Mouse (Mus musculus) gastrocnemius, postnatal 14 days (tissue): ENCODE results near the gene Spata22. TPM values are rescaled to one million over a fixed set of nuclear protein-coding genes. Genes with fewer than 3 reads are reported as not detected.

Source experiments
- total RNA-seq, 2 experiments: library from RNA; stranded (reverse); gene quantifications; 2 replicates each; pipeline ENCODE4 v1.2.3; 2021

Spata22 gene
- total RNA-seq, 2 experiments from 2014 or later, result not detected

Other genes starting within 250 kb of the Spata22 start
- gene Itgae, start 239.2 kb upstream of the Spata22 start, total RNA-seq, result under 1 TPM; 0.07 to 0.10 TPM
- under 1 TPM; 0.51 to 0.76 TPM for gene Haspin, start 191.4 kb upstream of the Spata22 start, total RNA-seq
- 1 to 10 TPM; 6.9 to 7.5 TPM for gene P2rx5, start 169.3 kb upstream of the Spata22 start, total RNA-seq
- 10 to 100 TPM; 66.9 to 77.6 TPM for gene Emc6, start 152.7 kb upstream of the Spata22 start, total RNA-seq
- 10 to 100 TPM; 18.9 to 21.7 TPM for gene Tax1bp3, start 152.7 kb upstream of the Spata22 start, total RNA-seq
- 1 to 10 TPM; 8.3 to 8.8 TPM for gene Ctns, start 130.7 kb upstream of the Spata22 start, total RNA-seq
- 1 to 10 TPM; 1.3 to 1.7 TPM for gene Shpk, start 130.3 kb upstream of the Spata22 start, total RNA-seq
- under 1 TPM; 0.11 to 0.16 TPM for gene Trpv1, start 95.4 kb upstream of the Spata22 start, total RNA-seq
- under 1 TPM; 0.04 to 0.06 TPM for gene Trpv3, start 62.4 kb upstream of the Spata22 start, total RNA-seq
- gene Aspa, start 145 bp upstream of the Spata22 start, total RNA-seq, result 1 to 10 TPM; 1.2 to 1.8 TPM
- not detected for gene Gm49340, start within 50 bp of the Spata22 start, total RNA-seq
- gene Olfr20, start 21.0 kb downstream of the Spata22 start, total RNA-seq, result not detected
- not detected for gene Olfr376, start 41.5 kb downstream of the Spata22 start, total RNA-seq
- gene Olfr1, start 69.9 kb downstream of the Spata22 start, total RNA-seq, result not detected
- not detected for gene Olfr378, start 98.7 kb downstream of the Spata22 start, total RNA-seq
- not detected for gene Olfr380, start 127.8 kb downstream of the Spata22 start, total RNA-seq
- gene Olfr381, start 161.9 kb downstream of the Spata22 start, total RNA-seq, result not detected
- not detected for gene Olfr382, start 187.5 kb downstream of the Spata22 start, total RNA-seq